Mouse (Mus musculus) right cerebral cortex, postnatal 36 days (tissue): Measurements from ENCODE around the gene Foxp1.

Experiments
- DNase-seq, 2 experiments: peaks; one replicate each; pipeline ENCODE4 v3.0.0; 2022; ENCODE audit warnings: low spot score in 2 of 2, mixed read lengths in 1 of 2

The Foxp1 gene

DNA sequence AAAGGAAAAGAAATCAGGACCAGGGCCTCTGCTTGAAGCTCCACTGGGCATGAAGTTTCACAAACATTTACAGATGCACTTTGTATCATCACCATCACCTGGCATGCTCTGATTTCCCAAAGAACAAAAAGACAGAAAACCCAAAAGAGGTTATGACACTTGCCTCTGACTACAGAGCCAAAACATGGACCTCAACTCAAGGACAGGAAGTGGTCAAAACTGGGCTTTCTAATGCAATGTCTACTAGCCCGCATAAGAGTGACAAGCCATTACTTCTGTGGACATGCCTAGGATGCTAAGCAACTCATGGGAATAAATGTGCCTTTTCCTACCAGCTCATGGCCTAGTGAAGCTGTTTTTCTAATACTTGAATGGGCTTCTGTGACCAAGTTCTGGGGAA is 526.2 kb downstream of the Foxp1 start:
- DNase-seq = no peak

- DNase-seq = no peak
These were observed 526.8 kb downstream of the Foxp1 start for GRCm38 (mm10) chr6:98995681-98996080.

DNA sequence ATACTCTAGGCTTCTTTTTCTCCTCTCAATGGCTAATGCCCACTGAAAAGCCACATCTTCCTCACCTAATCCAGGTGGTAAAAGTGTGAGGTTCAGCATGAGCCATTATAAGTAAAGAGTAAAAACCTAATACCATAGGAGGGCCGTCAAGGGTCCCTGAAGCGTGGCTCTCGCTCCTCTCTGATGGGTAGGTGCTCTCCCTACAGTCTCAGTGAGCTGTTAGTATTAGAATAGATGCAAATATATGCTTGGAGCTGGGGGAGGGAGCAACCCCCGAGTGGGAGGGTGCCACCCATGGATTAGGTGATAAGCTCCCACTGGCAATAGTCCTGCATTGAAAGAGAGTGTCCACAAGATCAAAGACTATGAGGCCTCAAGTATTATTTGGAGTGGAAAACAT is 527.6 kb downstream of the Foxp1 start:
- no peak for DNase-seq

DNA sequence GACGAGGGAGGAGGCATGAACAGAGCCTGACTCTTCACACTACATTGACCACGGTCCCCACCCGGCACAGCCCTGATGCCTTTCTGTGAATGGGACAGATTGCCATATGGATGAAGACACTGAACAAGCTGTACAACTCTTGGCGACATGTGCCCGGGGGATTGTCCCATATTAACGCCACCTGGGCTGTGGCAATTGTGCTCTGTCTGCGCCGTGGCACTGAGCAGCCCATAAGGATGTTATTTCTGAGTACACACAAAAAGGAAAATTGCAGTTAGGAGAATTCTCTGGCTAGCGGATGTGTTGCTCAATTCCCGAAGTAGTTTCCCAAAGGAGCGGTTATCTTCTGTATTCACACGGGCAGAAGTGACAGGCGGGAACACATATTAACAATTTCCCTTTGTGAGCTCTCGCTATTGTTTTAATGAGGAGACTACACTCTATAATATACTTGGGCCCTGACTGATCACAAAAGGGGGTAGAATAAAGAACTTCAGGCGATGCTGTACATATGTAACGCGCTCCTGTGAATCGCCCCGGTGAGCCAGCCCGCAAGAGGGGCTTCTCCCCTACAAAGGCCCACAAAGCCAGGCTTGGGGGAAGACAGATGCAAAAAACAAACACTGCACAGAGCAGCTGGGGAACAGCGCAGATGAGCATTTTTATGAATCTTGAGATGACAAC is 528.3 kb downstream of the Foxp1 start:
- no peak for DNase-seq

DNA sequence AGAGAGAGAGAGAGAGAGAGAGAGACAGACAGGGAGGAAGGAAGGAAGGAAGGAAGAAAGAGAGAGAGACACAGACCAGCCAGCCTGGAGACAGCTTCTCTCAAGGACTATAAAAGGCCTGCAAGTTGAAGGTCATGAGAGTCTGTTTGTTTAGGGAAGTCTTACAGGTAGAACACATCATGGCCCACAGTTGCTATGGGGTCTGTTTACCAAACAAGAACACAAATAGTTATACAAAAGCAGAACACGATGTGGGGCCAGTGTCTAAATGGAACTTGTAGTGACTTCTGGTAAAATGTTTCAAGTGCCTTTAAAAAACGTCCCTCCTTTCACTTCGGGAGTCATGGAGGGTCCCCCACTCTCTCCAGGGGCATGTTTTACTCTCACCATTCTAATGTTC is 529.3 kb downstream of the Foxp1 start:
- DNase-seq = no peak

DNA sequence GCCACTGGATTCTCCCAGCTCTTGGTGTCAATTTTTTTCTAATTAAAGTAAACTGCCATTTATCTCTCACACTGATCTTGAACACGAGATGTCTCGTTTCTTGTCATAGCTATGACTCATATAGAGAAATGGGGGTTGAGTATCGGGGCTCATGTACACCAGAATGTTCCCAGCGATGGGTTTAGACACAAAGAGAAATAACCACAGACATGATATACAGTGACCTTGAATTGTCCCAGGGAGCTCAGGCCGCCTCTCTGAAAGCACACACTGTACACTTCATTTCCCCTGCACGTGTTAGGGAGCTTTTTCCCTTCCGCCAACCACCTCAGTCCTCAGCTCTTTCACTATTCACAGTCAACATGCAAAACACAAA is 529.8 kb downstream of the Foxp1 start:
- no peak for DNase-seq

DNA sequence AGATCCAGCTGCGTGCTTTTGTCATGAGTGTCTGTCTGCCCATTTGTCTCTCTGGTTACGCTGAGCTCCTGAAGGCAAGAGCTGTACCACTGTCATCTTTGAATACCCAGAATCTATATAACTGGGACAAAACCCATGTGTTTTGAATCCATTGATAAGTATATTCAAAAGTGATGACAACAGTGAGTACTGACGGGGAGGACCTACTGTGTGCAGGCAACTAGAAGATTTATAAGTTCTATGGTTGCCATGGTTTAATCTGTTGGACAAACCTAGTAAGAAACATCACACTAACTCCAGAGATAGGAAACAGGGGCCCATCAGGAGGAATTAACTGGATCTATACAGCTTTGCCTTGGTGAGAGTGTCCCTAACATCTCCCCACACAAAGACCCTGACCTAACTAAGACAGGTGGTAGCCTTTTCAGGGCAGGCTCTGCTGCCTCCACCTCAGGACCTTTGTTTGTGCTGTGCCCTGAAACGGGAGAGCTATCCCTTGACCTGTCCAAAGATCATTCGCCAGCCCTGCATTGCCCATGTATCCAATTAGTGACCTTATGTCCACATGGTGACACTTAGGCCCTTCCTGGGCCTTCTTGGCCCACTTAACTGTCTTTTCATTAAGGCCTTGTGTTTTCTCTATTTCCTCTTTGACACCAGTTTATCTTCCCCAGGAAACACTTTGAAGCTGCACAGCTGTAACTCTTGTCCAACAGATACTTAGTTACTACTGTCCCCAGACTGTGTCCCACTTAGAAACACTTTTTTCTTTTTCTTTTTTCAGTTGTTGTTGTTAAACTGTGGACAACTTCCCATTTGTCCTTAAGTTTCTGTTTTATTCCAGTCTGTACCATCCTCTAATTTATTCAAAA is 530.4 kb downstream of the Foxp1 start:
- no peak for DNase-seq

DNA sequence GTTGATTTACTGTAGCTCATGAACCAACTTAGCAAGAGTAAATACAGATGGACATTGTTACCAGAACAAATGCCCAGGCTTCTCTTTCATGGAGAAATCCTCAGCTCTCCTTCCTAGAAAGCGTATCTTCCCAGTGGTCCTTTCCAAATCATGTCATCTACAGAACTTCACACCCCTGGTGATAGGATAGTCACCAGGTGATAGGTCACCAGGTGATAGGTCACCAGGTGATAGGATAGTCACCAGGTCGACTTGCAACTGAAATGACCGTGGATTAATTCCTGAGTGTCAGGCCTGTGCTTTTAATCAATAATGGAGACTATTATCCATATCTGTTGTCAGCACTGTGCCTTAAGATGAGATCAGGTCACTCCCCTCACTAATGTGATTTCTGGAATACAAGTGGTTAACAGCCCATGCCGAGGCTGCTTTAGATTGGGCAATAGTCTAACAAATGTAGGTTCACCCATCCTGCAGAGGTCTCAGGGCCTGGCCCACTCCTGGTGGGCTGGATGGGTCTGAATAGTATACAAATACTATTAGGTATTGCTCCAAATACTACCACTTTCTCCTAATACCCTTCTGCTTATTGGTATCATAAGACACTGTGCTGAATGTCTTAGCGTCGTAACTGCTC is 534.9 kb downstream of the Foxp1 start:
- DNase-seq = no peak

- DNase-seq = no peak
These were observed 537.1 kb downstream of the Foxp1 start for GRCm38 (mm10) chr6:98985452-98985851.

DNA sequence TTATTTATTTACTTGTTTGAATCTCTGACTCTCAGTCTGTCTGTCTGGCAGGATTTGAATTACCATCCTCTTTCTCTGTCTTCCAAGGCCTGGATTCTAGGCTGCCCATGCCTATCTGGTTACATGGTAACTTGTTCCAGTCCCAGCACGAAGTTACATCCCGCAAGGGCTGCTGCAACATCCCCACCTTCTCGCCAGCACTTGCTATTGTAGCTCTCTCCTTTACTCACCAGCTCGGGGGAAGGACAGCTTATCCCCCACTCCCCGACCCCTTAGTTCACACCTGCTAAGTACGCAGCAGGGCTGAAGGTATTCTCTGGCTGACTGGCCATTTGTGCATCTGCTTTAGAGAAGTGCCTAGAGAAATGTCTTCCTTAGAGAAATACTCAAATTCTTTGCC is 537.9 kb downstream of the Foxp1 start:
- DNase-seq = no peak

DNA sequence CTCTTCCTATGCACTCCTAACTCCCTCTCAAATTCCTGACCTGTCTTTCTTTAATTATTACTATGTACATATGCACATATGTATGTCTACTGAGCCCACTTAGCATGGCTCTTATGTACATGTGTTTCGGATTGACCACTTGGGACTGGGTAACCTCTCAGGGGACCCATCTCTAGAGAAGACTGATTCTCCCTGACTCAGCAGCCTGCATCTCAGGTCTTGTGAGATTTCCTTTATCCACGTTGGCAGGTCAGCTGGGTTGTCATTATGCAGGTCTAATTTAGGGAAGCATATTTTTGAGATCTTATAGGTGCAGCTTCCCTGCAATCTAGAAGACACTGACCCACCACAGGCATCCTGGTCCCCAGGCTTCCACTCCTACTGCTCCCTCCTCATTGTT is 538.5 kb downstream of the Foxp1 start:
- DNase-seq = no peak

DNA sequence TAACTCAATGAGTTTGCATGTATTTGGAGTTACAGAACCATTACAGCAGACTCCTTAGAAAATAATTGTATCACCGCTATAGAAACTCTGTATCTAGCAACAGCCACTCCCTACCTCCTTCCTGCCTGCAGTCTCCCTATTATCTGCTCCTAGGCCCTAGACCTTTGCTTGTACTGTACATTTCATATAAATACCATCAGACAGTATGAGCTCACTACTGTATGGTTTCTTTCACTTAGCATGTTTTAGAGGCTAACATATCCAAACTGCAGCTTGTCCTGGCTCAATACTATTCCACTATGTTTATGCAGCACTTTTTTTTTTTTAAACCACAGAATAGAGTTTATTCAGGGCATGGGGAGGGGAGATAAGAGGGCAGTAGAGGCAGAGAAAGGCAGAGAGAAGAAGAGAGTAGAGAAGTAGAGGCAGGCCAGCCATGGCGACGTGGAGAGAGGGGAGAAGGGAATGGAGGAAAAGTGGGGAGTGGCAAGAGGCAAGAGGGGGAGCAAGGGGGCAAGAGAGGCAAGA is 539.1 kb downstream of the Foxp1 start:
- DNase-seq = no peak

- DNase-seq = no peak
These were observed 541.3 kb downstream of the Foxp1 start for GRCm38 (mm10) chr6:98981265-98981664.

DNA sequence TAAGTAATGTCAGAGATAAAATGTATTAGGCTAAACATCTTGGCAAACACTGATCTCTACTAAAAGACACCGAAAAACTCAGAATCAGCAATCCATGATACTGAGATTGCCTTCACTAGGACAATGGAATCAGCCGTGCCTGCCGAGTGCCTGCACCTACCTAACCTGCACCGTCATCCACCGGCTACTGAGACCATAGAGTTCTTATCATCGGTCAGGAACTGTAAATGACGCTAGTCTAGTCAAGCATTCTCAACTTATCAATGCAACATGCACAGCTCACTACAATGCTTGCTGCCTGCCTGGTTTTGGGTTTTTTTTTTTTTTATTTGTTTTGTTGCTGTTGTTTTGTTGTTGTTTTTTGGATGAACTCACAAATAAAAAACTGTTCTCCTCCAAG is 542.1 kb downstream of the Foxp1 start:
- DNase-seq = no peak

DNA sequence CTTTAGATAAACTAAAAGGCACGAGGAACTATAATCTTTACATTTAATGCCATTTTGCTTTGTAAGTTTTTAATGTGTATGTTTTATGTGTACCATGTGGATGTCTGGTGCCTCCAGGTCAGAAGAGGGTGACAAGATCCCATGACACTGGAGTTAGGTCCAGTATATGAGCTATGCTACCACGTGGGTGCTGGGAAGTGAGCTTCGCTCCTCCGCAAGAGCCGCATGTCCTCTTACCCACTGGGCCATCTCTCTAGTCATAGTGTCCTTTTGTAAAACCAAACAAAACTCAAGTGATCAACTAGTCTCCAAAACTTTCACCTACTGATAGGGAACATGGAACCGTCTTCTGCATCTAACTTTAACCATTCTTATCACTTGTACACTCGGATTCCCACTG is 542.5 kb downstream of the Foxp1 start:
- DNase-seq = no peak

DNA sequence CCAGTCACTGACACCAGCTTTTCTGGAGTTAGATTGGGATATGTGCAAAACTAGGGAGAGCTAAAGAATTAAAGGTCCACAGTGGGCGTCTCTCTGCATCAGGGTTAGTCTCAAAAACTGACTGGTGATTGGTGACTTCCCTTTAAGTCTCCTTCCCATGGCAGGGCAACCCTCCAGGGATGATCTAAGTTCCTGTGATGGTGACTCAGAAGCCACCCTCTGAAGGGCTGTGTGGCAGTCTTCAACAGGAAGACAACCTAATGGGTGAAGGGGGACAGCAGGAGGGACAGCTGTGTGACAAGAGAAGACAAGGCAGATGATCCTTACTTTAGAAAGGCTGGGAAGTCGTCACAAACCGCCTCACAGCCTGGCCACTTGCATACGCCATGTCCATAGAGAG is 544.7 kb downstream of the Foxp1 start:
- no peak for DNase-seq

DNA sequence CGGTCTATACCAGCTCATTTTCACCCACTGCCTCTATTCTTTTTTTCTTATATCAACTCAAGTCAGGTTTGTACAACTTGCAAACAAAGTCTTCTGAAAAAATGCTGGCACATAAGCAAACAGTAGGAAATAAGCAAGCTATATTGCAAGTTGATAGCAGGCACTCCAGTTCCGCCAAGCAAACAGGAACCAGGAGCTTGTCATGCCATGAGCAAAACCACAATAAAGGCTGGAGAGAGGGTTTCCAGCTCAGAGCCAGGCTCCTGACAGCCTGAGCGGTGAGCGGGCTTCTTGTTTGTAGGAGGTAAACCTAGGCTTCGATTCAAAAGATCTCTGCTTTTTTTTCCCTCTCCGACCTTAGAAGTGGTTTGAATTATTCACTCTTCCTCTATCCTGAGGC is 546.6 kb downstream of the Foxp1 start:
- no peak for DNase-seq

DNA sequence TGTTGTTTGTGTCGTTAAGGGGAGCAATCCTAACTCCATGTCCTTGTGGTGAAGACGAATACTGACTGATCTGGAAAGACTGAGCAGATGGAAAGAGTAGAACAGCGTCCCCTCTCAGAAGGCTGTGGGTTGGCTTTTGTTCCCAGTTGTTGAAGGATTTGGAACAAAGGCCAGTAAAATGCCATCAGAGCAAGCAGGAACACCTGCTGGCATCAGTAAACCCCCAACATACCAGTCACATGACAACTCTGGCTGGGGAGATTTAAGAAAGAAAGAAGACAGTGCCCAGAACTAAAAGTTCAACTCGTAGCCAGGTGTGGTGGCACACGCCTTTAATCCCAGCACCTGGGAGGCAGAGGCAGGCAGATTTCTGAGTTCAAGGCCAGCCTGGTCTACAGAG is 549.1 kb downstream of the Foxp1 start:
- no peak for DNase-seq

GRCm38 (mm10) chr6:98972404-98972803 is 550.1 kb downstream of the Foxp1 start:
- DNase-seq = no peak

GRCm38 (mm10) chr6:98959333-98959732 is 563.2 kb downstream of the Foxp1 start:
- DNase-seq = no peak

GRCm38 (mm10) chr6:98956522-98957169 is 565.9 kb downstream of the Foxp1 start:
- no peak for DNase-seq

DNA sequence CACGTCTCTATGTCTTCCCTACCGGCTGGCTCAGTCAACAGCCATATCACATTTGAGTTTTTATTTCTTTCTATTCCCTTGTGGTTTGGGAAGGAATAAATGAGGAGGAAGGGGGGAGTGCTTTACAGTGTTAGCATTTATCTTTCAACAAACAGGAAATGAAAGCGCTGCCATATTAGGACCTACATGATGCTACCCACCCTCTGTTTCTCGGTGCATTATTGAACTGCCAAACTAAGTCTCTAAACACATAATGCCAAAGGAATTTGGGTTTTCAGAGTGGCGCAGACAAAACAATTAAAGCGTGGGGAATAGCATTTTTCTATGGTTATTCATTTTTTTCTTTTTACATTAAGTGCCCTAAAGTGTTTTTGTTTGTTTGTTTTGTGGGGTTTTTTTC is 566.8 kb downstream of the Foxp1 start:
- DNase-seq = no peak
